Mouse (Mus musculus): ENCODE measurements around the gene Hs3st6.
A peak's percentile ranks its signal among the peaks of the same experiment; 100 is the strongest.

The Hs3st6 gene

GRCm38 (mm10) chr17:24729067-24729466 lies 23.7 kb upstream of the Hs3st6 start:
- no peak for DNase-seq (ENCODE audit: low spot score)

GRCm38 (mm10) chr17:24730787-24731186 lies 22.0 kb upstream of the Hs3st6 start:
- DNase-seq (ENCODE audit: low spot score): no peak

- no peak for DNase-seq (ENCODE audit: low spot score)
These were observed 20.4 kb upstream of the Hs3st6 start for GRCm38 (mm10) chr17:24732233-24732935.

GRCm38 (mm10) chr17:24733434-24734050 lies 19.2 kb upstream of the Hs3st6 start:
- DNase-seq (ENCODE audit: low spot score): no peak

GRCm38 (mm10) chr17:24734513-24734912 lies 18.3 kb upstream of the Hs3st6 start:
- DNase-seq (ENCODE audit: low spot score): no peak

GRCm38 (mm10) chr17:24735446-24735845 lies 17.3 kb upstream of the Hs3st6 start:
- no peak for DNase-seq (ENCODE audit: low spot score)

GRCm38 (mm10) chr17:24736330-24737051 lies 16.3 kb upstream of the Hs3st6 start, which contains the start of gene Msrb1:
TSS of gene Msrb1 (plus strand) at chr17:24736642.
- peak; percentile 91 for DNase-seq (ENCODE audit: low spot score)

- DNase-seq (ENCODE audit: low spot score): no peak
These were observed 15.5 kb upstream of the Hs3st6 start for GRCm38 (mm10) chr17:24737135-24737810.

GRCm38 (mm10) chr17:24738238-24738637 lies 14.6 kb upstream of the Hs3st6 start:
- no peak for DNase-seq (ENCODE audit: low spot score)

GRCm38 (mm10) chr17:24739926-24740325 lies 12.9 kb upstream of the Hs3st6 start:
- no peak for DNase-seq (ENCODE audit: low spot score)

GRCm38 (mm10) chr17:24742307-24742706 lies 10.5 kb upstream of the Hs3st6 start:
- DNase-seq (ENCODE audit: low spot score): no peak

- DNase-seq (ENCODE audit: low spot score): no peak
These were observed 8.9 kb upstream of the Hs3st6 start for GRCm38 (mm10) chr17:24743896-24744295.

- DNase-seq (ENCODE audit: low spot score): no peak
These were observed 8.4 kb upstream of the Hs3st6 start for GRCm38 (mm10) chr17:24744381-24744780.

GRCm38 (mm10) chr17:24745526-24746497 lies 7.0 kb upstream of the Hs3st6 start:
- DNase-seq (ENCODE audit: low spot score): peak; percentile 79

GRCm38 (mm10) chr17:24746986-24747385 lies 5.8 kb upstream of the Hs3st6 start:
- no peak for DNase-seq (ENCODE audit: low spot score)

- DNase-seq (ENCODE audit: low spot score): no peak
These were observed 1.3 kb upstream of the Hs3st6 start for GRCm38 (mm10) chr17:24751528-24751927.

- DNase-seq (ENCODE audit: low spot score): no peak
These were observed 4.6 kb downstream of the Hs3st6 start for GRCm38 (mm10) chr17:24757394-24757793.

- no peak for DNase-seq (ENCODE audit: low spot score)
These were observed 8.3 kb downstream of the Hs3st6 start for GRCm38 (mm10) chr17:24761121-24761520.

GRCm38 (mm10) chr17:24765016-24765905 lies 12.5 kb downstream of the Hs3st6 start:
- DNase-seq (ENCODE audit: low spot score): no peak

GRCm38 (mm10) chr17:24766266-24766875 lies 13.6 kb downstream of the Hs3st6 start:
- no peak for DNase-seq (ENCODE audit: low spot score)

Measured in urinary bladder, postnatal 25 days (tissue).